Mouse (Mus musculus) adrenal gland (tissue): ENCODE measurements around the gene Lpin2.

Experiments used
- intact Hi-C: fragments of 180-260 bp; cut with DNase I; formaldehyde crosslinking; loops from one replicate; pipeline ENCODE4 v1.15.1; 2025

The Lpin2 gene

GRCm38 (mm10) chr17:71290486-71291410 is 108.4 kb downstream of the Lpin2 start:
- intact Hi-C loops = no loop called here

GRCm38 (mm10) chr17:71291897-71292420 is 109.6 kb downstream of the Lpin2 start:
- intact Hi-C loops = no loop called here

- intact Hi-C loops = no loop called here
Measured at GRCm38 (mm10) chr17:71292897-71293296, 110.5 kb downstream of the Lpin2 start.

GRCm38 (mm10) chr17:71294570-71294969 is 112.2 kb downstream of the Lpin2 start:
- intact Hi-C loops = no loop called here
